Mouse (Mus musculus) intestine, embryonic 16.5 days (tissue): ENCODE data around the gene Nags. TPM values are rescaled to one million over a fixed set of nuclear protein-coding genes. Genes with fewer than 3 reads are reported as not detected.

ENCODE experiments used
- ATAC-seq: fragments of 200-750 bp; cut with Nextera tagmentation; 2 replicates; pipeline ENCODE4 v1.8.0; 2017; ENCODE audit warnings: moderate TSS enrichment, moderate library complexity
- H3K27ac ChIP-seq: fragments of 300-500 bp; sonication (generic); 2 replicates; pipeline ENCODE4 v1.5.1; 2014; ENCODE audit warnings: mild to moderate bottlenecking, low read length
- H3K27me3 ChIP-seq: fragments of 300-500 bp; sonication (generic); replicated peaks from 2 replicates; pipeline ENCODE4 v1.6.1; 2014; ENCODE audit warnings: low read length, control low read depth, mixed read lengths; ENCODE audit not compliant: control insufficient read depth, insufficient read depth
- H3K36me3 ChIP-seq: fragments of 300-500 bp; sonication (generic); 2 replicates; pipeline ENCODE4 v1.6.1; 2014; ENCODE audit warnings: low read length, control low read depth; ENCODE audit not compliant: control insufficient read depth, insufficient read depth
- H3K4me1 ChIP-seq: fragments of 300-500 bp; sonication (generic); 2 replicates; pipeline ENCODE4 v1.6.1; 2014; ENCODE audit warnings: low read length, control low read depth, mixed read lengths; ENCODE audit not compliant: control insufficient read depth, insufficient read depth
- H3K4me2 ChIP-seq: fragments of 300-500 bp; sonication (generic); 2 replicates; pipeline ENCODE4 v1.6.1; 2014; ENCODE audit warnings: low read depth, low read length, control low read depth
- H3K4me3 ChIP-seq: fragments of 300-500 bp; sonication (generic); 2 replicates; pipeline ENCODE4 v1.5.1; 2014; ENCODE audit warnings: mild to moderate bottlenecking, low read length
- H3K9ac ChIP-seq: fragments of 300-500 bp; sonication (generic); 2 replicates; pipeline ENCODE4 v1.6.1; 2014; ENCODE audit warnings: low read depth, low read length
- H3K9me3 ChIP-seq: fragments of 300-500 bp; sonication (generic); 2 replicates; pipeline ENCODE4 v1.6.1; 2016; ENCODE audit warnings: low read length, control low read depth; ENCODE audit not compliant: control insufficient read depth
- WGBS: fragments of 180-500 bp; shearing (Covaris S2); extraction: QIAGEN DNeasy Blood & Tissue Kit; methylation state at CpG from one replicate; pipeline ENCODE4 v1.1.7; 2014; 5-methylcytosine and 5-hydroxymethylcytosine counted together
- polyA plus RNA-seq: library from polyadenylated mRNA; unstranded; fragments of >200 nt; fragmentation: Nextera tagmentation; extraction: Ambion mirVana; gene quantifications from 2 replicates; pipeline ENCODE4 v1.2.1, GENCODE M21; 2015

Gene Nags
- polyA plus RNA-seq, 1 experiment from 2014 or later, result 33.8 TPM

- no peak for ATAC-seq
- no peaks in the 10 kb centered on the region for H3K4me1 ChIP-seq
- H3K9me3 ChIP-seq, result no peaks in the 10 kb centered on the region
- no peak overlapping the region for H3K4me3 ChIP-seq
- H3K9ac ChIP-seq, result no peak overlapping the region
- no peak overlapping the region for H3K27ac ChIP-seq
- no peaks in the 10 kb centered on the region for H3K27me3 ChIP-seq
- no peaks in the 10 kb centered on the region for H3K36me3 ChIP-seq
- WGBS, result 57% methylated on average over 8 of the region's 8 CpGs
- no peak overlapping the region for H3K4me2 ChIP-seq
Observed at GRCm38 (mm10) chr11:102116241-102116640, 29.1 kb upstream of the Nags start.

GRCm38 (mm10) chr11:102117386-102117785 is 27.9 kb upstream of the Nags start:
- H3K9me3 ChIP-seq, result no peaks in the 10 kb centered on the region
- no peak overlapping the region for H3K27ac ChIP-seq
- H3K4me1 ChIP-seq, result no peaks in the 10 kb centered on the region
- WGBS, result 69% methylated on average over 6 of the region's 6 CpGs
- no peak overlapping the region for H3K9ac ChIP-seq
- no peaks in the 10 kb centered on the region for H3K36me3 ChIP-seq
- no peaks in the 10 kb centered on the region for H3K27me3 ChIP-seq
- H3K4me2 ChIP-seq, result no peak overlapping the region
- no peak overlapping the region for H3K4me3 ChIP-seq
- no peak for ATAC-seq

GRCm38 (mm10) chr11:102134516-102134915 is 10.8 kb upstream of the Nags start:
- WGBS, result 22% methylated on average over 4 of the region's 4 CpGs
- Histone ChIP-seq H3K9me3 (no peaks in the 10 kb centered on the region), H3K36me3 (no peaks in the 10 kb centered on the region), H3K4me2 (no peak overlapping the region), H3K27ac (no peak overlapping the region), H3K4me1 (peaks cover 8% of the 10 kb centered on the region; the same call in 1 of the 2 replicates), H3K9ac (no peak overlapping the region), H3K4me3 (no peak overlapping the region), H3K27me3 (no peaks in the 10 kb centered on the region)
- no peak for ATAC-seq

DNA sequence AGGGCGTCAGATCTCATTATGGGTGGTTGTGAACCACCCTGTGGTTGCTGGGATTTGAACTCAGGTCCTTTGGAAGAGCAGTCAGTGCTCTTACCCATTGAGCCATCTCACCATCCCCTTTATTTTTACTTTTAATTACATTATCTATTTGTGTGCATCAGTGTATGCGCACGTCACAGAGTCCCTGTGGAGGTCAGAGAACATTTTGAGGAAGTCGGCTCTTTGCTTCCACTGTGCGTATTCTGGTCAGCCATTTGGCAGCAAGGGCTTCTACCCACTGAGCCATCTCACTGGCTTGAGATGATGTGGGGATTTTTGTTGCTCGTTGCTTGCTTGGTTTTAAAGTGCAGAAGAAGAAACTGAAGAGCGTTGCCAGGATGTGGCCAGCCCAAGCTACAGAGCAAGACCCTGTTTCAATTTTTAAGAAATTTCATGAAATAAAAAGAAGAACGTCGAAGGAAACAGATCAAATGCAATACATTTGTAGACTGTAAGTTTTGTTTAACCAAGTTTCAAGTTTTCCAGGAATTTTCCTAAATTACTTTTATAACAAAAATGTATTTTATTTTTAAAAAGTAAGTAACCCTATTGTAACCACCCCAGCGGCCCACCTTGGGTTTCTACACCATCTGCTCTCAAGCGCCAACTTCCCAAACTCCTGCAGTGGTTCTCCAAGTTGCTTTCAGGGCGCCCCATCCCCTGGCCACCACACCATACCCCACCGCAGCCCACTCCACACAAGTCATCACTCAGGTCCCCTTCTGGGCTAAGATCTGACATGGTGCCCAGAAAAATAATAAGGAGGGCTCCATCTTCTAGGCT is 7.5 kb upstream of the Nags start:
- peak overlapping the region; percentile 31 for H3K4me3 ChIP-seq
- WGBS, result 41% methylated on average over 13 of the region's 13 CpGs
- no peak overlapping the region for H3K27ac ChIP-seq
- no peaks in the 10 kb centered on the region for H3K9me3 ChIP-seq
- peaks cover 3% of the 10 kb centered on the region; the same call in 1 of the 2 replicates for H3K4me1 ChIP-seq
- peak overlapping the region; percentile 60 for H3K4me2 ChIP-seq
- no peak for ATAC-seq
- no peaks in the 10 kb centered on the region for H3K27me3 ChIP-seq
- no peaks in the 10 kb centered on the region for H3K36me3 ChIP-seq
- peak overlapping the region; percentile 52 for H3K9ac ChIP-seq

DNA sequence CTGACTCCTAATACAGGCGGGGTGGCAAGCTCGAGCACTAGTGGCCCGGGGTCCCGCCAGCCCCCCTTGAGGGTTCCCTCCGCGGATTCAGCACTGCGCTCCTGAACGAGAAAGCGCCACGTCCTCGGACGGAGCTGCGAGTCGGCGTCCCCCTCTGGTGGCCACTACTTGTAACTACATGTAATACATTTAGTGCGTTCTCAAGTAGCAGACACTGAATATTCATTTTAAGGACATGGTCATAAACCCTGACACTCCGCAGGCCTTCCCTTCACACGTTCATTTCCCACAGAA is 6.9 kb upstream of the Nags start:
- H3K4me1 ChIP-seq, result peaks cover 5% of the 10 kb centered on the region
- H3K27me3 ChIP-seq, result no peaks in the 10 kb centered on the region
- under 1% methylated on average over 18 of the region's 18 CpGs for WGBS
- no peaks in the 10 kb centered on the region for H3K9me3 ChIP-seq
- peak overlapping the region; percentile 60 for H3K4me2 ChIP-seq
- H3K27ac ChIP-seq, result no peak overlapping the region
- peak overlapping the region; percentile 52 for H3K9ac ChIP-seq
- H3K36me3 ChIP-seq, result no peaks in the 10 kb centered on the region
- H3K4me3 ChIP-seq, result peak overlapping the region; percentile 31
- no peak; the same call in 1 of the 2 replicates for ATAC-seq

DNA sequence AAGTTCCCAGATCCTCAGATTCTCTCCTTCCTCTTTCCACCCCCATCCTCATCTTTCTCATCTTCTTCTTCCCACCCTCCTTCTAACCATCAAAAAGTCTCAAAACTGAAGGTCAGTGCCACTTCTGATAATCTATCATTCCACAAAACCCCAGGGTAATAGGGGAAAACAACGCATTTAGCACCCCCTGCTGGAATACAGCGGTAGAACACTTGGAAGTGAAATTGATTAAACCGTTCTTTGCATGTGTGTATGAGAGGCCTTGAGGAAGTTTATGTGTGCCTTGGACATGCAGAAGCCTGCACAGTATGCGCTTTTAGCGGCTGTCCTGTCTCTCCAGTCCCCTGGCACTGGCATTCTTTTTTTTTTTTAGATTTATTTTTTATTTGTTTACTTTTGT is 4.8 kb upstream of the Nags start:
- Histone ChIP-seq H3K36me3 (no peaks in the 10 kb centered on the region), H3K27me3 (peaks cover 6% of the 10 kb centered on the region), H3K4me2 (no peak overlapping the region), H3K9ac (no peak overlapping the region), H3K4me3 (no peak overlapping the region), H3K4me1 (peaks cover 5% of the 10 kb centered on the region; the same call in 1 of the 2 replicates), H3K9me3 (no peaks in the 10 kb centered on the region), H3K27ac (no peak overlapping the region)
- WGBS, result 1% methylated on average over 5 of the region's 5 CpGs
- ATAC-seq, result no peak

- ATAC-seq, result peak; percentile 71
- peak overlapping the region; percentile 30 for H3K4me2 ChIP-seq
- 46% methylated on average over 7 of the region's 7 CpGs for WGBS
Observed at GRCm38 (mm10) chr11:102142355-102142754, 3.0 kb upstream of the Nags start.

GRCm38 (mm10) chr11:102144957-102145470 is 299 bp upstream of the Nags start:
- Histone ChIP-seq H3K4me1 (peaks cover 14% of the 10 kb centered on the region), H3K4me2 (peak overlapping the region; percentile 60), H3K9ac (peak overlapping the region; percentile 78), H3K27me3 (peaks cover 36% of the 10 kb centered on the region), H3K4me3 (peak overlapping the region; percentile 61), H3K9me3 (no peaks in the 10 kb centered on the region), H3K36me3 (no peaks in the 10 kb centered on the region), H3K27ac (peak overlapping the region; percentile 89)
- ATAC-seq, result peak; percentile 81
- 22% methylated on average over 13 of the region's 13 CpGs for WGBS

More at GRCm38 (mm10) chr11:102142355-102142754, 3.0 kb upstream of the Nags start:
- Histone ChIP-seq H3K9ac (no peak overlapping the region), H3K4me3 (peak overlapping the region; percentile 28), H3K36me3 (no peaks in the 10 kb centered on the region), H3K27me3 (peaks cover 24% of the 10 kb centered on the region), H3K27ac (peak overlapping the region; percentile 82), H3K4me1 (peaks cover 9% of the 10 kb centered on the region), H3K9me3 (no peaks in the 10 kb centered on the region)

DNA sequence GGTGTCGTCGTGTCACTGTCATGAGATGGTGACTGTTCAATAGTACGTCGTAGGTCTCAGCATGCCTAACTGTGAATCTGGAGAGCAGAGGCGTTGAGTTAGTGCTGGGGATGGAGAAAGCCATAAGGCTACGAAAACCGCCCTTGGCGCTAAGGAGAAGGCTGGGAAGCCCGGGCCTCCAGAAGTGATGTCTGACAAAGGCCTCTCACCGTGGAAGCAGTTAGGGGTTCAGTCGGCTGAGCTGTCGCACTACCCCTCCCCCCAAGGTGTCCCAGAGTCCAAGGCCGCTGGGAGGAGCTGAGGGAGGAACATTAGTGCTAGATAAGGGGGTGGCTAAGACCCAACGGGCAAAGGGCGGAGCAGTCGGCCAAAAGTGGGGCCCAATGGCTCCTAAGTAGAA is 692 bp downstream of the Nags start:
- H3K27ac ChIP-seq, result peak overlapping the region; percentile 89
- peaks cover 36% of the 10 kb centered on the region for H3K27me3 ChIP-seq
- H3K4me3 ChIP-seq, result peak overlapping the region; percentile 61

More for the DNA sequence above, 692 bp downstream of the Nags start:
- H3K9ac ChIP-seq, result peak overlapping the region; percentile 78
- no peaks in the 10 kb centered on the region for H3K9me3 ChIP-seq
- peaks cover 14% of the 10 kb centered on the region for H3K4me1 ChIP-seq
- WGBS, result 9% methylated on average over 16 of the region's 16 CpGs
- peak overlapping the region; percentile 60 for H3K4me2 ChIP-seq
- H3K36me3 ChIP-seq, result no peaks in the 10 kb centered on the region
- peak; percentile 64 for ATAC-seq
